Mouse (Mus musculus): Measurements from ENCODE around the gene Slc12a9. TPM values are rescaled to one million over a fixed set of nuclear protein-coding genes. Genes with fewer than 3 reads are reported as not detected.

The Slc12a9 gene
- polyA plus RNA-seq (2012; ENCODE audit: insufficient read depth, insufficient read length, low replicate concordance, missing spikeins) = not detected in 2 replicates

DNA sequence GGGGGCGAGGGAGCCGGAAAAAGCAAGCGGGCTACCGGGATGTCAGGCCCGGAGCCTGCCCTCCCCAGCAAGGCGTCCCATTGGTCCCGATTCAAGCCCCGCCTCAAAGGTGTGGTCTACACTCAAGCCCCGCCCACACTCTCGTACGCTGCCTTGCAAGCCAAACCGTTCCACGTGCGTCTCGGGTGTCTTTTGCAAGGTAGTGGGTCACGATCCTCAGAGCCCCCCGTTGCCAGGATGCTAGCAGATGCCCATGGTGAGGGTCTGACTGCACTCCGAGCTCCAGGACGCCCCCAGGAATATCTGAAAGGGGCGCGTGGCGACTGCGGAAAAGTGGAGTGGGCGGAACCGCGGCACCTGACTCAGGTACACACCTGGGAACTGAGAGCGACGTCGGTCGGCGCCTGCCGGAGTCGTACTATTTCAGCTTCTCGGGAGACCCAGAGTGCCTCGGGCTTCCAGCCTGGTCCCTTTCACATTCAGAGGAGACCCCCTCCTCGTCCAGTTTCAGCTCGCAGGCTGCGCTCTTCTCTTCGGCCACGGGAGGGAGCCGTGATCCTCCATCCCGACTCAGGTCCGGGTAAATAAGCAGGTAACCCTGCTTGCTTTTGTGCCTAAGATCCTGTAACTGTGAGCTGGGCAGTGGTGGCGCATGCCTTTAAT, at the start of gene Slc12a9:
Gene Slc12a9, minus strand, starts transcription at position 86 of the 663 bp plus-strand sequence.
- TF ChIP-seq POLR2A (IDR thresholded peaks at IDR 0.05; ENCODE audit: insufficient read depth, low read depth, low read length) (peak; percentile 65; the same call in 1 of the 2 replicates), CTCF (IDR thresholded peaks at IDR 0.05; ENCODE audit: insufficient read depth, low read depth, low read length) (peak; percentile 63)
- Histone ChIP-seq H3K4me1 (ENCODE audit: control insufficient read depth, insufficient read depth, low read length) (peaks cover 11% of the 10 kb centered on the region), H3K4me3 (ENCODE audit: insufficient read depth, low read depth, low read length) (peak within 1 kb of the TSS; percentile 69), H3K27ac (ENCODE audit: insufficient read depth, low read depth, low read length) (no peak within 1 kb of the TSS)
- WGBS = under 1% methylated on average over 44 of the region's 44 CpGs

- H3K4me1 ChIP-seq (ENCODE audit: control insufficient read depth, insufficient read depth, low read length) = 0 out of 2 replicates have a peak, but pooled peaks cover 2% of the 10 kb centered on the region
- H3K27ac ChIP-seq (ENCODE audit: insufficient read depth, low read depth, low read length) = no peak overlapping the region
- H3K4me3 ChIP-seq (ENCODE audit: insufficient read depth, low read depth, low read length) = no peak overlapping the region
- WGBS = 60% methylated on average over 4 of the region's 4 CpGs
- TF ChIP-seq POLR2A (IDR thresholded peaks at IDR 0.05; ENCODE audit: insufficient read depth, low read depth, low read length) (no peak), CTCF (IDR thresholded peaks at IDR 0.05; ENCODE audit: insufficient read depth, low read depth, low read length) (no peak)
Observed at GRCm38 (mm10) chr5:137381152-137381551, 47.8 kb upstream of the Slc12a9 start.

GRCm38 (mm10) chr5:137377603-137378002, 44.2 kb upstream of the Slc12a9 start:
- 0 out of 2 replicates have a peak, but pooled peaks cover 2% of the 10 kb centered on the region for H3K4me1 ChIP-seq (ENCODE audit: control insufficient read depth, insufficient read depth, low read length)
- 43% methylated on average over 11 of the region's 15 CpGs for WGBS
- no peak overlapping the region for H3K4me3 ChIP-seq (ENCODE audit: insufficient read depth, low read depth, low read length)
- no peak overlapping the region for H3K27ac ChIP-seq (ENCODE audit: insufficient read depth, low read depth, low read length)
- TF ChIP-seq POLR2A (IDR thresholded peaks at IDR 0.05; ENCODE audit: insufficient read depth, low read depth, low read length) (no peak), CTCF (IDR thresholded peaks at IDR 0.05; ENCODE audit: insufficient read depth, low read depth, low read length) (no peak)

- 43% methylated on average over 11 of the region's 11 CpGs for WGBS
- Histone ChIP-seq H3K4me3 (ENCODE audit: insufficient read depth, low read depth, low read length) (no peak overlapping the region), H3K27ac (ENCODE audit: insufficient read depth, low read depth, low read length) (no peak overlapping the region), H3K4me1 (ENCODE audit: control insufficient read depth, insufficient read depth, low read length) (0 out of 2 replicates have a peak, but pooled peaks cover 2% of the 10 kb centered on the region)
- no peak for TF ChIP-seq CTCF (IDR thresholded peaks at IDR 0.05; ENCODE audit: insufficient read depth, low read depth, low read length)
- TF ChIP-seq POLR2A (IDR thresholded peaks at IDR 0.05; ENCODE audit: insufficient read depth, low read depth, low read length) = no peak
Observed at GRCm38 (mm10) chr5:137377176-137377575, 43.8 kb upstream of the Slc12a9 start.

GRCm38 (mm10) chr5:137376722-137377121, 43.3 kb upstream of the Slc12a9 start:
- 53% methylated on average over 9 of the region's 9 CpGs for WGBS
- Histone ChIP-seq H3K27ac (ENCODE audit: insufficient read depth, low read depth, low read length) (no peak overlapping the region), H3K4me3 (ENCODE audit: insufficient read depth, low read depth, low read length) (no peak overlapping the region), H3K4me1 (ENCODE audit: control insufficient read depth, insufficient read depth, low read length) (0 out of 2 replicates have a peak, but pooled peaks cover 2% of the 10 kb centered on the region)
- no peak for TF ChIP-seq CTCF (IDR thresholded peaks at IDR 0.05; ENCODE audit: insufficient read depth, low read depth, low read length)
- TF ChIP-seq POLR2A (IDR thresholded peaks at IDR 0.05; ENCODE audit: insufficient read depth, low read depth, low read length) = no peak

DNA sequence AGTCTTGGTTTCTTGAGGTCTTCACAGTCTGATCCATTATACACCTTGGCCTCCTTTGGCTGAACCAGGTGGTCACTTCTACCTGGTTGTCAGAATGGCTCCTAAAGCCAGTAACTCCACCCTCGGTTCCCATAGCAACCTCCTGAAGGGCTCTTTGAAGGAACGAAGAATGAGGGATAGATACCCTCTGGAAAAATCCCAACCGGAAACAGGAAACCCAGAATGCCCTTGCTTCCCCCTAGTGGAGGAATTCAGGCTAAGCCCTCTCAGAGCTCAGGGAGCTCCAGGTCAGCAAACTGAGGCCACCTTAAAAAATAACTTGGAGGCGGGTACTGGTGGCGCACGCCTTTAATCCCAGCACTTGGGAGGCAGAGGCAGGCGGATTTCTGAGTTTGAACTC, 42.8 kb upstream of the Slc12a9 start:
- 0 out of 2 replicates have a peak, but pooled peaks cover 2% of the 10 kb centered on the region for H3K4me1 ChIP-seq (ENCODE audit: control insufficient read depth, insufficient read depth, low read length)
- H3K4me3 ChIP-seq (ENCODE audit: insufficient read depth, low read depth, low read length) = no peak overlapping the region
- WGBS = 45% methylated on average over 7 of the region's 7 CpGs
- TF ChIP-seq POLR2A (IDR thresholded peaks at IDR 0.05; ENCODE audit: insufficient read depth, low read depth, low read length) (no peak), CTCF (IDR thresholded peaks at IDR 0.05; ENCODE audit: insufficient read depth, low read depth, low read length) (no peak)
- no peak overlapping the region for H3K27ac ChIP-seq (ENCODE audit: insufficient read depth, low read depth, low read length)

- no peak for TF ChIP-seq CTCF (IDR thresholded peaks at IDR 0.05; ENCODE audit: insufficient read depth, low read depth, low read length)
- TF ChIP-seq POLR2A (IDR thresholded peaks at IDR 0.05; ENCODE audit: insufficient read depth, low read depth, low read length) = no peak
Observed at GRCm38 (mm10) chr5:137375627-137376026, 42.2 kb upstream of the Slc12a9 start.

DNA sequence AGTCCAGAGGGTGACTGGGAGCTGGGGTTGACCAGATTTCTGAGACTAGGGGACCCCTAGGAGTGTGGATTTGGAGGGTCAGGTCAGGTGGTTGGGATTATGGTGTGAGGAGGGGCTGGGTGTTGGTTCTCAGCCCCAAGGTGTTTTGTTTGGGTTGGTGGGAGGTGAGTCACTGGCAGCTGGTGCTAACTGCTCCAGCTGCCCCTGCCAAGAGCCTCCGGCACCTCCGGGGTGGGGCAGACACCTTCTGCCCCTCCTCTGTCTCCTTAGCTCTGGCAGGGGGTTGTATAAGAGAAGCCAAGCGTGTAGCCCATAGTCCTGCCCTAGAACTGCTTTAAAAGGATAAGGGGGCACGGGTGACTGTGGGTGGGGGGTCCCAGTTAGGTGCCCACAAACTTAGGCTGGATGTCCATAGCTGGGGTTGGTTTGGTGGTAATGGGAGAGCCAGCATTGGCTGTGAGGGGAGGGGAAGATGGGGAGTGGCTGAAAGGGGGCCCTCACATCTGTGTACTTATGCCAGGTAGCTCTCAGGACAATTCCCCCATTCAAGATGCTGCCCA, 41.2 kb upstream of the Slc12a9 start:
- H3K4me3 ChIP-seq (ENCODE audit: insufficient read depth, low read depth, low read length) = no peak overlapping the region
- H3K4me1 ChIP-seq (ENCODE audit: control insufficient read depth, insufficient read depth, low read length) = 0 out of 2 replicates have a peak, but pooled peaks cover 2% of the 10 kb centered on the region
- no peak overlapping the region for H3K27ac ChIP-seq (ENCODE audit: insufficient read depth, low read depth, low read length)
- WGBS = 89% methylated on average over 4 of the region's 4 CpGs
- TF ChIP-seq POLR2A (IDR thresholded peaks at IDR 0.05; ENCODE audit: insufficient read depth, low read depth, low read length) (no peak), CTCF (IDR thresholded peaks at IDR 0.05; ENCODE audit: insufficient read depth, low read depth, low read length) (no peak)

More at GRCm38 (mm10) chr5:137375627-137376026, 42.2 kb upstream of the Slc12a9 start:
- no peak overlapping the region for H3K4me3 ChIP-seq (ENCODE audit: insufficient read depth, low read depth, low read length)
- H3K4me1 ChIP-seq (ENCODE audit: control insufficient read depth, insufficient read depth, low read length) = 0 out of 2 replicates have a peak, but pooled peaks cover 2% of the 10 kb centered on the region
- WGBS = 55% methylated on average over 2 of the region's 2 CpGs
- H3K27ac ChIP-seq (ENCODE audit: insufficient read depth, low read depth, low read length) = no peak overlapping the region

GRCm38 (mm10) chr5:137373371-137373950, 40.1 kb upstream of the Slc12a9 start:
- Histone ChIP-seq H3K4me1 (ENCODE audit: control insufficient read depth, insufficient read depth, low read length) (0 out of 2 replicates have a peak, but pooled peaks cover 2% of the 10 kb centered on the region), H3K4me3 (ENCODE audit: insufficient read depth, low read depth, low read length) (no peak overlapping the region), H3K27ac (ENCODE audit: insufficient read depth, low read depth, low read length) (no peak overlapping the region)
- no peak for TF ChIP-seq POLR2A (IDR thresholded peaks at IDR 0.05; ENCODE audit: insufficient read depth, low read depth, low read length)
- no peak for TF ChIP-seq CTCF (IDR thresholded peaks at IDR 0.05; ENCODE audit: insufficient read depth, low read depth, low read length)
- WGBS = 81% methylated on average over 12 of the region's 12 CpGs

Measured in olfactory bulb, adult 2 months (tissue).